Mouse (Mus musculus): ENCODE measurements around the gene Klhl42.

- TF ChIP-seq POLR2A (IDR thresholded peaks at IDR 0.05; ENCODE audit: low read depth, low read length) (no peak), CTCF (IDR thresholded peaks at IDR 0.05; ENCODE audit: extremely low read depth, insufficient read length, insufficient replicate concordance, low read depth, low read length) (no peak)
Observed at GRCm38 (mm10) chr6:147052440-147052839, 38.7 kb upstream of the Klhl42 start.
